Mouse (Mus musculus) left cerebral cortex, postnatal 36 days (tissue): ENCODE results near the gene Slc6a4. TPM values are rescaled to one million over a fixed set of nuclear protein-coding genes. Genes with fewer than 3 reads are reported as not detected.

Source experiments
- microRNA-seq: library from miRNA; unstranded; fragments of <30 nt; microRNA quantifications from one replicate; pipeline ENCODE4 v1.2.0, GENCODE M21; 2022
- total RNA-seq, 2 experiments: library from RNA; stranded (reverse); gene quantifications; 2 replicates each; pipeline ENCODE4 v1.2.3; 2021

Gene Slc6a4
- total RNA-seq, 2 experiments from 2014 or later, result 0.20 TPM; not detected in 1

Small RNA genes lying within 50 kb of the gene (microRNA-seq; reads per million reads assigned to microRNA genes)
- 2,471 reads per million, percentile 86 among the genes with 10 or more reads in this experiment for gene Mir423

Other genes with a start within 250 kb of the Slc6a4 start
- gene Gosr1, start 235.0 kb upstream of the Slc6a4 start, total RNA-seq, result 10 to 100 TPM; 46.7 to 54.8 TPM
- gene Cpd, start 151.6 kb upstream of the Slc6a4 start, total RNA-seq, result 10 to 100 TPM; 53.0 to 56.1 TPM
- gene Tmigd1, start 96.4 kb upstream of the Slc6a4 start, total RNA-seq, result not detected
- 10 to 100 TPM; 58.9 to 60.3 TPM for gene Blmh, start 73.8 kb upstream of the Slc6a4 start, total RNA-seq
- 10 to 100 TPM; 17.3 to 22.6 TPM for gene Nsrp1, start 79.8 kb downstream of the Slc6a4 start, total RNA-seq
- gene Efcab5, start 190.4 kb downstream of the Slc6a4 start, total RNA-seq, result 1 to 10 TPM; 5.3 to 6.0 TPM
- gene Ssh2, start 217.7 kb downstream of the Slc6a4 start, total RNA-seq, result 10 to 100 TPM; 27.9 to 41.6 TPM